Mouse (Mus musculus): ENCODE measurements around the gene Pgd.

Gene Pgd

GRCm38 (mm10) chr4:149168016-149168415, 1.4 kb upstream of the Pgd start:
- DNase-seq (ENCODE audit: low spot score in 2 of 2), result no peak

GRCm38 (mm10) chr4:149166957-149167611, 513 bp upstream of the Pgd start:
- peak in 1 of 2 experiments; percentile 35 for DNase-seq (ENCODE audit: low spot score in 2 of 2)

GRCm38 (mm10) chr4:149164150-149164549, 2.4 kb downstream of the Pgd start:
- DNase-seq (ENCODE audit: low spot score in 2 of 2), result no peak

- DNase-seq (ENCODE audit: low spot score in 2 of 2), result no peak
Observed at GRCm38 (mm10) chr4:149163196-149163595, 3.4 kb downstream of the Pgd start.

- DNase-seq (ENCODE audit: low spot score in 2 of 2), result no peak
Observed at GRCm38 (mm10) chr4:149161166-149161565, 5.4 kb downstream of the Pgd start.

GRCm38 (mm10) chr4:149159891-149160290, 6.7 kb downstream of the Pgd start:
- no peak for DNase-seq (ENCODE audit: low spot score in 2 of 2)

- no peak for DNase-seq (ENCODE audit: low spot score in 2 of 2)
Observed at GRCm38 (mm10) chr4:149159203-149159602, 7.4 kb downstream of the Pgd start.

GRCm38 (mm10) chr4:149157415-149157973, 9.1 kb downstream of the Pgd start:
- DNase-seq (ENCODE audit: low spot score in 2 of 2), result no peak

- DNase-seq (ENCODE audit: low spot score in 2 of 2), result no peak
Observed at GRCm38 (mm10) chr4:149155711-149156110, 10.9 kb downstream of the Pgd start.

- DNase-seq (ENCODE audit: low spot score in 2 of 2), result no peak
Observed at GRCm38 (mm10) chr4:149154859-149155258, 11.7 kb downstream of the Pgd start.

GRCm38 (mm10) chr4:149150721-149151120, 15.8 kb downstream of the Pgd start:
- no peak for DNase-seq (ENCODE audit: low spot score in 2 of 2)

GRCm38 (mm10) chr4:149150256-149150655, 16.3 kb downstream of the Pgd start:
- DNase-seq (ENCODE audit: low spot score in 2 of 2), result no peak

GRCm38 (mm10) chr4:149149611-149150010, 17.0 kb downstream of the Pgd start:
- DNase-seq (ENCODE audit: low spot score in 2 of 2), result no peak

GRCm38 (mm10) chr4:149149196-149149595, 17.4 kb downstream of the Pgd start:
- no peak for DNase-seq (ENCODE audit: low spot score in 2 of 2)

- DNase-seq (ENCODE audit: low spot score in 2 of 2), result no peak
Observed at GRCm38 (mm10) chr4:149148084-149148483, 18.5 kb downstream of the Pgd start.

GRCm38 (mm10) chr4:149147528-149147927, 19.0 kb downstream of the Pgd start:
- no peak for DNase-seq (ENCODE audit: low spot score in 2 of 2)

- no peak for DNase-seq (ENCODE audit: low spot score in 2 of 2)
Observed at GRCm38 (mm10) chr4:149145151-149145550, 21.4 kb downstream of the Pgd start.

- DNase-seq (ENCODE audit: low spot score in 2 of 2), result peak; percentile 87 to 89
Observed at GRCm38 (mm10) chr4:149144459-149144858, 22.1 kb downstream of the Pgd start.

- no peak for DNase-seq (ENCODE audit: low spot score in 2 of 2)
Observed at GRCm38 (mm10) chr4:149143594-149143993, 23.0 kb downstream of the Pgd start.

GRCm38 (mm10) chr4:149138515-149138914, 28.1 kb downstream of the Pgd start:
- DNase-seq (ENCODE audit: low spot score in 2 of 2), result no peak

GRCm38 (mm10) chr4:149136982-149137770, 29.4 kb downstream of the Pgd start, which contains the start of gene Cenps:
Cenps (minus strand) TSS chr4:149137629.
- peak; percentile 90 for DNase-seq (ENCODE audit: low spot score in 2 of 2)

GRCm38 (mm10) chr4:149136116-149136850, 30.3 kb downstream of the Pgd start:
- DNase-seq (ENCODE audit: low spot score in 2 of 2), result no peak

Data from right cerebral cortex, adult 2 months (tissue).